Mouse (Mus musculus) ES-E14 (cell line): ENCODE measurements at regions not wholly inside any gene's neighbourhood (a gene's known extent, or its start where the extent isn't known, plus 50 kb on each side); places are given as distances from the start of the nearest gene placed in this dataset.

Source experiments
- CHD2 ChIP-seq: IDR thresholded peaks from 2 replicates; pipeline ENCODE4 v1.6.1; 2014; ENCODE audit warnings: mild to moderate bottlenecking, low read depth, low read length, inconsistent platforms
- HCFC1 ChIP-seq: IDR thresholded peaks from 2 replicates; pipeline ENCODE4 v1.6.1; 2012; ENCODE audit warnings: low read length, inconsistent platforms, borderline replicate concordance; ENCODE audit not compliant: insufficient read depth
- MAFK ChIP-seq: IDR thresholded peaks from 2 replicates; pipeline ENCODE4 v1.6.1; 2014; ENCODE audit warnings: mild to moderate bottlenecking, low read depth, low read length, inconsistent platforms; ENCODE audit not compliant: insufficient read depth
- ZC3H11A ChIP-seq: IDR thresholded peaks from 2 replicates; pipeline ENCODE4 v1.6.1; 2012; ENCODE audit warnings: low read depth, mild to moderate bottlenecking, inconsistent platforms, low read length, borderline replicate concordance
- ZNF384 ChIP-seq: IDR thresholded peaks from 2 replicates; pipeline ENCODE4 v1.6.1; 2012; ENCODE audit warnings: low read depth, low read length, inconsistent platforms

GRCm38 (mm10) chr11:57412766-57413165, 105.7 kb downstream of the Fam114a2 start:
- TF ChIP-seq CHD2 (no peak), ZNF384 (no peak), ZC3H11A (no peak), HCFC1 (no peak), MAFK (no peak)
